Mouse (Mus musculus) thymus, postnatal 0 days (tissue): Measurements from ENCODE around the gene Gipc1. TPM values are rescaled to one million over a fixed set of nuclear protein-coding genes. Genes with fewer than 3 reads are reported as not detected.

Experiments
- polyA plus RNA-seq: library from polyadenylated mRNA; unstranded; fragments of >200 nt; fragmentation: Nextera tagmentation; extraction: Ambion mirVana; gene quantifications from 2 replicates; pipeline ENCODE4 v1.2.1, GENCODE M21; 2015

Gipc1 gene
- polyA plus RNA-seq, 1 experiment from 2014 or later = 90.6 TPM

Other genes with a start within 250 kb of the Gipc1 start
- 69.1 and 77.9 TPM in 2 replicates for gene Scoc, start 194.3 kb upstream of the Gipc1 start, polyA plus RNA-seq
- gene Olfr370, start 116.9 kb upstream of the Gipc1 start, polyA plus RNA-seq = not detected in 2 replicates
- gene Ndufb7, start 86.0 kb upstream of the Gipc1 start, polyA plus RNA-seq = 503 and 517 TPM in 2 replicates
- 315 and 341 TPM in 2 replicates for gene Tecr, start 44.7 kb upstream of the Gipc1 start, polyA plus RNA-seq
- 71.2 and 92.9 TPM in 2 replicates for gene Dnajb1, start 44.5 kb upstream of the Gipc1 start, polyA plus RNA-seq
- 0.42 and 0.82 TPM in 2 replicates for gene Ptger1, start 14.0 kb downstream of the Gipc1 start, polyA plus RNA-seq
- gene Pkn1, start 46.5 kb downstream of the Gipc1 start, polyA plus RNA-seq = 38.8 and 44.8 TPM in 2 replicates
- gene Ddx39, start 62.5 kb downstream of the Gipc1 start, polyA plus RNA-seq = 325 and 328 TPM in 2 replicates
- 71.6 and 74.7 TPM in 2 replicates for gene Adgre5, start 88.6 kb downstream of the Gipc1 start, polyA plus RNA-seq
- gene Adgrl1, start 247.4 kb downstream of the Gipc1 start, polyA plus RNA-seq = 7.8 and 14.3 TPM in 2 replicates